8 mouse cellular contexts compared by ENCODE assay signal in genomic region chr11:79729231-79730047, GRCm38 (mm10).
DNase-seq lines count a peak whose midpoint lies in the region; ATAC-seq lines count a peak whose summit lies in the region.

No protein-coding gene starts in this region.

- H3K4me2 ChIP-seq in midbrain, embryonic 16.5 days (ENCODE audit: low read length) = no peak overlapping the region

- no peaks in the 10 kb centered on the region for H3K4me1 ChIP-seq in midbrain, embryonic 16.5 days (ENCODE audit: control insufficient read depth, insufficient read depth, low read length)

- H3K9ac ChIP-seq in midbrain, embryonic 16.5 days (ENCODE audit: low read depth, low read length) = no peak overlapping the region

- peak; percentile 94 for ATAC-seq in midbrain, embryonic 16.5 days

- H3K4me3 ChIP-seq in midbrain, embryonic 16.5 days (ENCODE audit: low read depth, low read length) = no peak overlapping the region

- peak; percentile 59 for DNase-seq in urinary bladder, postnatal 14 days (ENCODE audit: low spot score)
- DNase-seq in urinary bladder, postnatal 25 days (ENCODE audit: low spot score) = no peak
- peak; percentile 57 for DNase-seq in fibroblast of lung, adult 2 months (ENCODE audit: low read depth)
- DNase-seq in heart, postnatal 14 days = peak; percentile 62 to 64
- DNase-seq in layer of hippocampus, postnatal 10 days (ENCODE audit: low spot score in 2 of 2) = peak; percentile 67 to 76
- no peak for DNase-seq in thymus, postnatal 10 days (ENCODE audit: low spot score in 2 of 2)
- no peak for DNase-seq in urinary bladder, adult 2 months (ENCODE audit: low spot score)

- intact Hi-C loops in heart, postnatal 14 days (cut with DNase I) = no loop called here

- no peaks in the 10 kb centered on the region for H3K36me3 ChIP-seq in midbrain, embryonic 16.5 days (ENCODE audit: control insufficient read depth, insufficient read depth, low read length)

- WGBS in midbrain, embryonic 16.5 days = 60% methylated on average over 13 of the region's 13 CpGs

- H3K27me3 ChIP-seq in midbrain, embryonic 16.5 days (ENCODE audit: control insufficient read depth, insufficient read depth, low read depth, low read length) = no peaks in the 10 kb centered on the region

- H3K27ac ChIP-seq in midbrain, embryonic 16.5 days (ENCODE audit: low read length) = peak overlapping the region; percentile 23; the same call in 1 of the 2 replicates

- H3K9me3 ChIP-seq in midbrain, embryonic 16.5 days (replicated peaks; ENCODE audit: control insufficient read depth, low read length, poor library complexity, severe bottlenecking) = no peaks in the 10 kb centered on the region

Comparison
In these comparisons a context has a peak if more than half of its experiments do, and no peak if none do; other contexts are left out.
1. DNase-seq: peak in urinary bladder, postnatal 14 days (single experiment), fibroblast of lung, adult 2 months (single experiment), heart, postnatal 14 days (2 of 2) and layer of hippocampus, postnatal 10 days (2 of 2); none in urinary bladder, postnatal 25 days (single experiment), thymus, postnatal 10 days (0 of 2) and urinary bladder, adult 2 months (single experiment).